Mouse (Mus musculus): ENCODE results near the gene Mprip. TPM values are rescaled to one million over a fixed set of nuclear protein-coding genes. Genes with fewer than 3 reads are reported as not detected.
A peak's percentile ranks its signal among the peaks of the same experiment; 100 is the strongest.

Gene Mprip
- polyA plus RNA-seq, 1 experiment from 2014 or later: 51.1 TPM

- no peak overlapping the region for H3K27ac ChIP-seq (replicated peaks)
- DNase-seq (ENCODE audit: low spot score) (no peak), ATAC-seq (ENCODE audit: low FRiP score, low TSS enrichment) (no peak; the same call in 1 of the 2 replicates)
- WGBS: 78% methylated on average over 1 of the region's 1 CpGs
- no peak overlapping the region for H3K4me2 ChIP-seq (replicated peaks; ENCODE audit: low read depth)
- peaks cover 22% of the 10 kb centered on the region for H3K36me3 ChIP-seq (ENCODE audit: control insufficient read depth, insufficient read depth, low read length)
- no peak for TF ChIP-seq EP300 (optimal IDR thresholded peaks at IDR 0.05)
- no peak for TF ChIP-seq CTCF (IDR thresholded peaks at IDR 0.05; ENCODE audit: low read depth)
- H3K9ac ChIP-seq (ENCODE audit: low read length): no peak overlapping the region
- no peaks in the 10 kb centered on the region for H3K4me1 ChIP-seq (replicated peaks; ENCODE audit: control insufficient read depth, insufficient read depth)
- no peaks in the 10 kb centered on the region for H3K27me3 ChIP-seq (ENCODE audit: control insufficient read depth, insufficient read depth, low read length)
- H3K9me3 ChIP-seq (ENCODE audit: control insufficient read depth, low read length): no peaks in the 10 kb centered on the region
- no peak overlapping the region for H3K4me3 ChIP-seq (ENCODE audit: low read depth, low read length)
Measured at GRCm38 (mm10) chr11:59778874-59779223, 117.7 kb downstream of the Mprip start.

GRCm38 (mm10) chr11:59779406-59779805 lies 118.3 kb downstream of the Mprip start:
- TF ChIP-seq CTCF (IDR thresholded peaks at IDR 0.05; ENCODE audit: low read depth): no peak
- TF ChIP-seq EP300 (optimal IDR thresholded peaks at IDR 0.05): no peak
- Histone ChIP-seq H3K27me3 (ENCODE audit: control insufficient read depth, insufficient read depth, low read length) (no peaks in the 10 kb centered on the region), H3K4me2 (replicated peaks; ENCODE audit: low read depth) (no peak overlapping the region), H3K4me1 (replicated peaks; ENCODE audit: control insufficient read depth, insufficient read depth) (no peaks in the 10 kb centered on the region), H3K9ac (ENCODE audit: low read length) (no peak overlapping the region), H3K9me3 (ENCODE audit: control insufficient read depth, low read length) (no peaks in the 10 kb centered on the region), H3K36me3 (ENCODE audit: control insufficient read depth, insufficient read depth, low read length) (peaks cover 17% of the 10 kb centered on the region), H3K27ac (replicated peaks) (no peak overlapping the region), H3K4me3 (ENCODE audit: low read depth, low read length) (no peak overlapping the region)
- no peak for DNase-seq (ENCODE audit: low spot score)
- 73% methylated on average over 4 of the region's 4 CpGs for WGBS
- ATAC-seq (ENCODE audit: low FRiP score, low TSS enrichment): no peak

DNA sequence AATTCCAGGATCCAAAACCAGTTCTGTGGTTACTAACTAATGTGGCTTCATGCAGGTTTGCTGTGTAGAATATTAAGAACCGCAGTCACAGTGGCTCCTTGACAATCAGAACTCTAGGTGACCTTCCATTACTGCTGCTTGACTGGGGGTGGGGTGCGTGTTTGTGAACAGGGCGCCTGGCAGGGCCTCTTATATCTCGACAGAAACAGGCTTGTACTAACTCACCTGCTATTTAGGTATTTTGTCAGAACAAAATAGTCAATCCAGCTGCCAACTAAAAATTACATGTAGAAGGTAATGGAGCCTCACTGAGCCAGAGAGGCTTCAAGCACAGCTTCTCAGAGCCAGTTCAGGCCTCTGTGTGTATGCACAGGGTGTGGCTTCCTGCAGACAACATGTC lies 119.1 kb downstream of the Mprip start:
- ATAC-seq (ENCODE audit: low FRiP score, low TSS enrichment) (no peak), DNase-seq (ENCODE audit: low spot score) (peak; percentile 43)
- Histone ChIP-seq H3K4me2 (replicated peaks; ENCODE audit: low read depth) (no peak overlapping the region), H3K4me3 (ENCODE audit: low read depth, low read length) (no peak overlapping the region), H3K9me3 (ENCODE audit: control insufficient read depth, low read length) (no peaks in the 10 kb centered on the region), H3K36me3 (ENCODE audit: control insufficient read depth, insufficient read depth, low read length) (peaks cover 17% of the 10 kb centered on the region), H3K27me3 (ENCODE audit: control insufficient read depth, insufficient read depth, low read length) (no peaks in the 10 kb centered on the region), H3K9ac (ENCODE audit: low read length) (no peak overlapping the region), H3K27ac (replicated peaks) (no peak overlapping the region), H3K4me1 (replicated peaks; ENCODE audit: control insufficient read depth, insufficient read depth) (no peaks in the 10 kb centered on the region)
- TF ChIP-seq CTCF (IDR thresholded peaks at IDR 0.05; ENCODE audit: low read depth): no peak
- TF ChIP-seq EP300 (optimal IDR thresholded peaks at IDR 0.05): no peak
- WGBS: 60% methylated on average over 4 of the region's 4 CpGs

- DNase-seq (ENCODE audit: low spot score) (no peak), ATAC-seq (ENCODE audit: low FRiP score, low TSS enrichment) (no peak)
- H3K4me3 ChIP-seq (ENCODE audit: low read depth, low read length): no peak overlapping the region
- H3K9me3 ChIP-seq (ENCODE audit: control insufficient read depth, low read length): no peaks in the 10 kb centered on the region
- no peak overlapping the region for H3K27ac ChIP-seq (replicated peaks)
- TF ChIP-seq CTCF (IDR thresholded peaks at IDR 0.05; ENCODE audit: low read depth) (no peak), EP300 (optimal IDR thresholded peaks at IDR 0.05) (no peak)
- no peaks in the 10 kb centered on the region for H3K27me3 ChIP-seq (ENCODE audit: control insufficient read depth, insufficient read depth, low read length)
- H3K4me1 ChIP-seq (replicated peaks; ENCODE audit: control insufficient read depth, insufficient read depth): peaks cover 2% of the 10 kb centered on the region
- H3K9ac ChIP-seq (ENCODE audit: low read length): no peak overlapping the region
- 78% methylated on average over 7 of the region's 7 CpGs for WGBS
- peaks cover 6% of the 10 kb centered on the region; the same call in 1 of the 2 replicates for H3K36me3 ChIP-seq (ENCODE audit: control insufficient read depth, insufficient read depth, low read length)
- no peak overlapping the region for H3K4me2 ChIP-seq (replicated peaks; ENCODE audit: low read depth)
Measured at GRCm38 (mm10) chr11:59782091-59782590, 121.0 kb downstream of the Mprip start.

GRCm38 (mm10) chr11:59783591-59783990 lies 122.5 kb downstream of the Mprip start:
- DNase-seq (ENCODE audit: low spot score): no peak
- H3K36me3 ChIP-seq (ENCODE audit: control insufficient read depth, insufficient read depth, low read length): no peaks in the 10 kb centered on the region
- no peak for ATAC-seq (ENCODE audit: low FRiP score, low TSS enrichment)
- H3K4me3 ChIP-seq (ENCODE audit: low read depth, low read length): no peak overlapping the region
- H3K27ac ChIP-seq (replicated peaks): no peak overlapping the region
- TF ChIP-seq EP300 (optimal IDR thresholded peaks at IDR 0.05) (no peak), CTCF (IDR thresholded peaks at IDR 0.05; ENCODE audit: low read depth) (no peak)
- H3K9me3 ChIP-seq (ENCODE audit: control insufficient read depth, low read length): no peaks in the 10 kb centered on the region
- H3K4me1 ChIP-seq (replicated peaks; ENCODE audit: control insufficient read depth, insufficient read depth): peaks cover 4% of the 10 kb centered on the region
- no peaks in the 10 kb centered on the region for H3K27me3 ChIP-seq (ENCODE audit: control insufficient read depth, insufficient read depth, low read length)
- no peak overlapping the region for H3K4me2 ChIP-seq (replicated peaks; ENCODE audit: low read depth)
- 74% methylated on average over 6 of the region's 6 CpGs for WGBS
- no peak overlapping the region for H3K9ac ChIP-seq (ENCODE audit: low read length)

GRCm38 (mm10) chr11:59786444-59787198 lies 125.5 kb downstream of the Mprip start:
- WGBS: 33% methylated on average over 15 of the region's 15 CpGs
- ATAC-seq (ENCODE audit: low FRiP score, low TSS enrichment): peak; percentile 28; the same call in 1 of the 2 replicates
- peak overlapping the region; percentile 52 for H3K9ac ChIP-seq (ENCODE audit: low read length)

More at GRCm38 (mm10) chr11:59786444-59787198, 125.5 kb downstream of the Mprip start:
- 0 out of 2 replicates have a peak, but pooled peaks cover 2% of the 10 kb centered on the region for H3K36me3 ChIP-seq (ENCODE audit: control insufficient read depth, insufficient read depth, low read length)
- H3K4me2 ChIP-seq (replicated peaks; ENCODE audit: low read depth): peak overlapping the region; percentile 84
- TF ChIP-seq CTCF (IDR thresholded peaks at IDR 0.05; ENCODE audit: low read depth): no peak
- TF ChIP-seq EP300 (optimal IDR thresholded peaks at IDR 0.05): no peak
- H3K4me1 ChIP-seq (replicated peaks; ENCODE audit: control insufficient read depth, insufficient read depth): peaks cover 4% of the 10 kb centered on the region
- no peaks in the 10 kb centered on the region for H3K27me3 ChIP-seq (ENCODE audit: control insufficient read depth, insufficient read depth, low read length)
- DNase-seq (ENCODE audit: low spot score): no peak
- peak overlapping the region; percentile 47 for H3K4me3 ChIP-seq (ENCODE audit: low read depth, low read length)
- H3K9me3 ChIP-seq (ENCODE audit: control insufficient read depth, low read length): no peaks in the 10 kb centered on the region
- peak overlapping the region; percentile 53; the same call in 1 of the 2 replicates for H3K27ac ChIP-seq (replicated peaks)

All from stomach, postnatal 0 days (tissue).